Mouse (Mus musculus) embryonic facial prominence, embryonic 13.5 days (tissue): ENCODE data around the gene Isx. TPM values are rescaled to one million over a fixed set of nuclear protein-coding genes. Genes with fewer than 3 reads are reported as not detected.

Source experiments
- polyA plus RNA-seq: library from polyadenylated mRNA; unstranded; fragments of >200 nt; fragmentation: Nextera tagmentation; extraction: Ambion mirVana; gene quantifications from 2 replicates; pipeline ENCODE4 v1.2.1, GENCODE M21; 2015

Gene Isx
- polyA plus RNA-seq, 1 experiment from 2014 or later = not detected

Other genes with a start within 250 kb of the Isx start
- gene Hmgxb4, start 120.2 kb downstream of the Isx start, polyA plus RNA-seq = 47.0 and 53.5 TPM in 2 replicates
- gene Tom1, start 160.5 kb downstream of the Isx start, polyA plus RNA-seq = 25.8 and 31.9 TPM in 2 replicates
- 24.0 and 29.0 TPM in 2 replicates for gene Hmox1, start 220.4 kb downstream of the Isx start, polyA plus RNA-seq
- gene Mcm5, start 236.4 kb downstream of the Isx start, polyA plus RNA-seq = 159 and 177 TPM in 2 replicates